Mouse (Mus musculus) retina, adult 2 months (tissue): ENCODE measurements around the gene Hid1.
A peak's percentile ranks its signal among the peaks of the same experiment; 100 is the strongest.
"Not testable (repeated sequence)": the region's sequence is repeated elsewhere in the genome, so short reads cannot be mapped to it uniquely, and the experiment has no call there.

ENCODE experiments used
- DNase-seq: peaks from one replicate; pipeline ENCODE4 v3.0.0-alpha.2; 2012; ENCODE audit warnings: low read depth, low spot score

Hid1 gene

DNA sequence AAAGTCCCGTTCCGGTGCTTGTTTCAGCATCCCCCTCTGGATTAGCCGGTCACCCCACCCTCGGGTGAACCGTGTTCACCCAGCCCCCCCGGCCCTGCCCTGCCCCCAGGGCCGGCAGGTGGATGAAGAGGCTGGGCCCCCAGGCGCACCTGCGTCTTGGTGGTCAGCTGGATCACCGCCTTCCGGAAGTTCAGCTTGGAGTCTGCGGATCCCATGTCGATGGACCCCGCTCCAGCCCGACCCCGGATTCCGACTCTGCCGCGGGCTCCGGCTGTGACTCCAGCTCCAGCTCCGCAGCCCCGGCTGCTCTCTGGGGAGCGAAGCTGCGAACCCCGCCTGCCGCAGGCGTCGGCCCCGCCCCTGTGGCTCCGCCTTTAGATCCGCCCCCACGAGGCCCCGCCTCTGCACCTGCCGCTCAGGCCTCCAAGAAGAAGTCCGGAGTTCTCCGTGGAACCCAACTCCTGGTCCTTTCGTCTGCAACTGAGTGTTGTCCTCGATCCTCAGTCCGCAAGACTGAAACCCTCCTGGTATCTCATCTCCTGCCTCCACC is at the start of gene Hid1:
TSS of gene Hid1 (minus strand) at position 362 of the 550 bp plus-strand sequence.
- peak; percentile 54 for DNase-seq

DNA sequence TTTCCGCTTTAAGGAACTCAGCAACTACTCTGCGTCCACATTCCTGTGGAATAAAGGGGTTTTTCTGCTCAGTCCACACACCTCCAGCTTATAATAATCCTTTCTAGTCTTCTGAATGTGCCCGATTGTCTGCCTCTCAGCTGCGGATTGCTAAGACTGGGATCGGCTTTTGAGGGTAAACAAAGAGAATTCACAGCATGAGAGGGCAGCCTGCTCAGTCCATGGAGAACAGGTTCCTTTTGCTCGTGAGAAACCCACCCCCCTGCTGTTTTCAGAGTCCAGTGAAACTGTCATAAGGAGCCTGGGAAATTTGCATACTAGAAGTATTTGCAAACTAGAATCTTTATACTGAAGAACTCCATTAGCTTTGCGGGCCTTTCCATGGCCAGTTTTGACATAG is 42.0 kb upstream of the Hid1 start:
- no peak for DNase-seq

DNA sequence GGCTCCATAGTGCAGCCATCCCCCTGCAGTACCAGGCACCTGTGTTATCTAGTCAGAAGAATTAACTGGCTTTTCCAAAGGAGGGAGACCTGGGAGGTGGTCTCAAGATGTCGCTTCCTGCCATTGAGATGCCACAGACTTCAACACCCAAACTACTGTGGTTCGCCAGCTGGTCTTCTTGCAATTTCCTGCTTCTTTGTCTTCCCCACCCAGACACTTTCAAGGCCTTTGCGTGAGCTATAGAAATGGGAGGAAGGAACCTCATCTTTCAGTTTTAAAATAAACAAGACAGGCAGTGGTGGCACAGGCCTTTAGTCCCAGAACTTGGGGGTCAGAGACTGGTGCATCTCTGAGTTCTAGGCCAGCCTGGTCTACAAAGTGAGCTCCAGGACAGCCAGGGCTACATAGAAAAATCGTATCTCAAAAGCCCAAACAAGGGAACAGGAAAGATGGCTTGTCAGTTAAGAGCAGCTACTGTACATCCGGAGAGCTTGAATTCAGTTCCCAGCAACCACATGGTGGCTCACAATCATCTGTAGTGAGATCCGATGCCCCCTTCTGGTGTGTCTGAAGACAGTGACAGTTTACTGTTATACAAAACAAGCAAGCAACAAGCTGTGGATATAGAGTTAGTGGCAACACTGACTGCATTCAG is 40.8 kb upstream of the Hid1 start:
- no peak for DNase-seq

DNA sequence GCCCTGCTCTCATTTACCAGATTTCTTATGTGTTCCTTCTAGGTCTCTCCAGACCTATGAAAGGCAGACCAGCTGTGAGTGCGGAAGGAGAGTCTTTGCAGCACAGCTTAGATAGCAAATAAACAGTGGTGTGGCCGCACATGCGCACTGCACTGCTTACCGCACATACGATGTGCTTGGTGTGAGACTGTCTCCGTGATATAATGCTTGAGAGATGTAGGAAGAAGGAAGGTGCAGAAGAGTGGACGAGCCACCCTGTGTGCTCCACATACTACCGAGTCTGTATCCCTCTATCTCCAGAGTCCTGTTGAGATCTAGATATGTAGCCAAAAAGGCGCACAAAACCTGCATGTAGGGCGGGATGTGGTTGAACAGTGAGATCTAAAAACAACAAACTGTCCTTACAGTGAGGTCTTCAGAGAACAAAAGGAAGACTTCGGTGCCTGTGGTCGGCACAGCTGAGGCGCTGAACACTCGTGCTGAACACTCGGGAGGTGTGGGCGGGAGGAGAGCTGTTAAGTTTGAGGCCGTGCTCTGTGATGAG is 39.4 kb upstream of the Hid1 start:
- DNase-seq: no peak

DNA sequence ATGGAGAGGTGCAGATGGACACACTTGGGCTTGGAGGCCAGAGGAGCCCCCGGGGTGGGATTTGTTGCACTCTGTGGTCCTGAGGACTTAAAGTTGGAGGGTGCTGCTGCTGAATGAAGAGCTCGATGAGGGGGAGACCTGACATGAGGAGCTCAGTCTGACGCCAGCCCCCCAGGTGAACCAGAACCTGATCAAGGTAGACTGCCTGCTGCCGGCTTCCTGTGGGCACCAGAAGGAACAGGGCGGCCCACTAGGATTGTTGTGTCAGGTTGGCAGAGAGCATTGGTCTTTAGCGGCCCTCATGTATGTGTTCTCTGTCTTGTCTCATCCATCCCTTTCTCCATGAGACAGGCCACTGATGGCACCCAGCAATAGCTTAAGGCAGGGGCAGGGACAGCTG is 38.2 kb upstream of the Hid1 start:
- DNase-seq: no peak

DNA sequence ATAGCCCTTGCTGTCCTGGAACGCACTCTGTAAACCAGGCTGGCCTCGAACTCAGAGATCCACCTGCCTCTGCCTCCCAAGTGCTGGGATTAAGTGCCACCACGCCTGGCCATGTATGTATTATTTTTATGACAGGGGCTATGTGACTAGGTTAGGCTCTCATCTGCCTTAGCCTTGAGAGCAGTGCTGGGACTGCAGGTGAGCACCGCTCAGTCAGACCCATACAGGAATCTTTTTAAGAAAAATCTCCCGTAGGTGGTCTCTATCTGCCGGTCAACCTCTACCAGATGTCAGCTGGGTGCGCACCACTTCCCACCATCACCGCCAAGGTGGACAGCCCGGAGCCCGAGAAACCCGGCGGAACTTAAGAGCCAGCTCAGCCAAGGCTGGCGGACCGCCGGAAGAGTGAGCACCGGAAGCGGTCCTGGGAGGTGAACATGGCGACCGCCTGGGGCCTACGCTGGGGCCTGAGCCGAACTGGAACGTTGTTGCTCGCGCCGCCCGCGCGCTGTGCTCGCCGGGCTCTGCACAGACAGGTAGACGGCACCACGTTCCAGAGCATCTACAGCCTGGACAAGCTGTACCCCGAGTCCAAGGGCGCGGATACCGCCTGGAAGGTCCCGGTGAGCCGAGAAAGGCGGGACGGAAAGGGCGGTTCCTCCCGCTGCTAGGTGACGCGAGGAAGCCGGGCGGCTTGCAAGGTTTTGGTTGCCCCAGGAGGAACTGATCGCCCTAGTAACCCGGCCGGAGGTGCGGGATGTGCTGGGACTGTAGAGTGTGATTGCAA is 36.0 kb upstream of the Hid1 start, which contains the start of gene Mrpl58:
TSS of gene Mrpl58 (plus strand) at position 415 of the 787 bp plus-strand sequence.
- peak; percentile 75 for DNase-seq

DNA sequence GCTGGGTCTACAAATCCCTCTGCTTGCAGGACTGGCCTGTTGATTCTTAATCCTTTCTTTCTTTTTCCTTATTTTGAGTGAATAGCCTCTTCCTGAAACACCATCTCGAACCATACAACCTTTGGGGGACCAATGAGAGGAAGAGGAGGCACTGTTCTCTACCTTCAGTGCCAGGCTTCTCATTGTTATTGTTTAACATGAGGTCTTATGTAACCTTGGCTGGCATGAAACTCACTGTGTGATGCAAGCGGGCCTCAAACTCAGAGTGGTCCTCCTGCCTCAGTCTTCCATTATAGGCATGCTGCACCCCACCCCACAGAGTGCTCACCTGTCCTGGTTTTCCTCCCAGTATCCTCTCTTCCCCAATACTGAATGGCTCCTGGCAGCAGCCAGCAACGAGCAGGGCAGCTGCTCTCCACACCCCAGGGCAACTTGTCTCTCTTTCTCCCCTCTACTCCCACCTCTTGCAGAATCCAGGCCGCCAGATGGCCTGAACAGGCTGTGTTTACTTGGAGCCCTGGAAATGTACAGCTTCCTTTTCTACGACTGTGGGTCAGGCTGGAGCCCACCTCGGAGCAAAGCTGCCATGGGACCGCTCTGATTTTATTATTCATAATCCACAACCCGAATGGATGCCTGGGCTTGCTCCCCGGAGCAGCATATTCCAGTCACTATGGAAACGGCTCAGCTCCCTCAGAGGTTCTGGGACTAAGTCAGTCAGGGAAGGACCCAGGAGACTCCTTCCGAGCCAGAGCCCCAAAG is 33.3 kb upstream of the Hid1 start:
- no peak for DNase-seq

DNA sequence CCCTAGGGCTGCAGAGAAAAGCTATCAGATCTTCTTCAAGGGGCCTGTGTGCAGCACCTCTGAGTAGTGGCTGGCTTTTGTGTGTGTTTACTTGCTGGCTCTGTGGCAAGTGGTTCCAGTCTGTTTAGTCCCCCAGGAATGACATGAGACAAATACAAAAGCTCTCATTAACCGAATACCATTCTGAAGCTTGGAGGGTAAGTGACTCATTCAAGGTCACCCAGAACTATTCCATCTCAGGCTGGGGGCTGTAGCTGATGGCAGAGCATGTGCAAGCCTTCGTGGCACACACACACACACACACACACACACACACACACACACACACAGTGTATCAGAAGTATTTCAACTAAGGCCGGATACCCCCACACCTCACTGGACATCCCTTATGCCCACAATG is 32.6 kb upstream of the Hid1 start:
- DNase-seq: no peak

DNA sequence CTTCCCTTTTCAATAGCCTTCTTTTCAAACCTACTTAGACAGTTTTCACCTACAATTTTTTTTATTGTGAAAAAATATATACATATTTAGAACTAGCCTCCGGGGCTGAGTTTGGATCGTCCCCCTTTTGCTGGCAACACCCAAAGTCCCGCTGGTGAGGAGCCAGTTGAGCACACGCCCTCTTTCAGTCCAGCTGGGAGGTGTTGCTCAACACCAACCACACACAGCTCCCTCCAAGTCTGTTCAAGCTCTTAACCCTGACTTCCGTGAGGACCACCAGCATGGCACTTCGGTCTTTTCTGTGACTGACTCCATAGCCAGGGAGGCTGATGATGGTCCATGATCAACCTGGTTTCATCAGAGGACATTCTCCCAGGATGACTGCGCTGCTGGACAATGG is 30.5 kb upstream of the Hid1 start:
- no peak for DNase-seq

DNA sequence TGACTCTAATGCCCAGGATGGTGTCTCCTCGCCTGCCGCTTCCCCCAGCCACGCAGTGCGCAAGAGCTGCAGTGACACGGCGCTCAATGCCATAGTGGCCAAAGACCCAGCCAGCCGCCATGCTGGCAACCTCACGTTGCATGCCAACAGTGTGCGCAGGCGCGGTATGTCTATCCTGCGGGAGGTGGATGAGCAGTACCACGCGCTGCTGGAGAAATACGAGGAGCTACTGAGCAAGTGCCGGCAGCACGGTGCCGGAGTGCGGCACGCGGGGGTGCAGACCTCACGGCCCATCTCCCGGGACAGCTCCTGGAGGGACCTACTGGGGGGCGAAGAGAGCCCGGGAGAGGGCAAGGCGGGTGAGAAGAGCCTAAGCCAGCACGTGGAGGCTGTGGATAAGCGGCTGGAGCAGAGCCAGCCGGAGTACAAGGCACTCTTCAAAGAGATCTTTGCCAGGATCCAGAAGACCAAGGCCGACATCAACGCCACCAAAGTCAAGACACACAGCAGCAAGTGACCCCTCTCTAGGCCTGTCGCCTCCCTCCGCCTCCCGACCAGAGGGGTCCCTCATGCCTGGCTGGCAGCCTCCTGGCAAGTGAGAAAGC is 26.3 kb upstream of the Hid1 start:
- no peak for DNase-seq

DNA sequence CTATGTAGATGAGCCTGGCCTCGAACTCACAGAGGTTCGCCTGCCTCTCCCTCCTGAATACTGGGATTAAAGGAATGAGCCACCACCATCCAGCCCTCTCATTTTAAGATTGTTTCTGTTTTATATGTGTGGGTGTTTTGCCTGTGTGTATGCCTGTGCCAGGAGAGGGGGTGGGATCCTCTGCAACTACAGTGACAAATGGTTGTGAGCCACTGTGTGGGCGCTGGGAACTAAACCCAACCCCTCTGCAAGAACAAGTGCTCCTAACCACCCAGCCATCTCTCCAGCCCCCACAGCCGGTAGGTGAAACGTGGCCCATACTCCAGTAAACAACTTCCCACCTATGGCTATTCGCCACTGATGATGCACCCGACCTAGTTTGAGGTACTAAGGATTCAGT is 23.8 kb upstream of the Hid1 start:
- no peak for DNase-seq

DNA sequence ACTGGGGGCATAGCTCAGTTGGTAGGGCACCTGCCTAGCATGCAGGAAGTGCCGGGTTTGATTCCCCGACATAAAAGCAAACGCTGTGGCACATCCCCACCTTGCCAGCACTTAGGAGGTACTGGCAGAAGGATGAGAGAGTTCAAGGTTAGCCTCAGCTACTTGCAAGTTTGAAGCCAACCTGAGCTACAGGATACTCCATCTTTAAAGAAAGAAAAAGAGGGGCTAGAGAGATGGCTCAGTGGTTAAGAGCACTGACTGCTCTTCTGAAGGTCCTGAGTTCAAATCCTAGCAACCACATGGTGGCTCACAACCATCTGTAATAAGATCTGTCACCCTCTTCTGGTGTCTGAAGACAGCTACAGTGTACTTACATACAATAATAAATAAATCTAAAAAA is 19.3 kb upstream of the Hid1 start:
- not testable (repeated sequence) for DNase-seq

DNA sequence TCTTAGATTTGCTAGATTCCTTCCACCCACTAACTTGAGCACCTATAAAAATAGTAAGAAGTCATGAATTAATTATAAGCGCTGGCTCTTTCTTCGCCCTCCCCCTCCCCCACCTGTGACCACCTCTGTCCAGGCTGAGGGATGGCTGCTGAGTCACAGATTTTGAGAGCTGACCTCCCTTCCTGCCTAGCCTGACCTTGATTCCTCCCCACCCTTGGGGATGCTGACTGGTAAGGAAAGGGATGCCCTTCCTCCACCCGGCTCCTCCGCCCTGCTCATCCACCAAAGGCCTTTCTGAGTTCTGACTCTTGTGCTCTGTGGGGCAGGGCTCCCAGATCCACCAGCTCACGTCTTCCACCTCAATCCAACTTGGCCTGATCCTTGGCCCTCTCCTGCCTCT is 17.0 kb upstream of the Hid1 start:
- DNase-seq: no peak

DNA sequence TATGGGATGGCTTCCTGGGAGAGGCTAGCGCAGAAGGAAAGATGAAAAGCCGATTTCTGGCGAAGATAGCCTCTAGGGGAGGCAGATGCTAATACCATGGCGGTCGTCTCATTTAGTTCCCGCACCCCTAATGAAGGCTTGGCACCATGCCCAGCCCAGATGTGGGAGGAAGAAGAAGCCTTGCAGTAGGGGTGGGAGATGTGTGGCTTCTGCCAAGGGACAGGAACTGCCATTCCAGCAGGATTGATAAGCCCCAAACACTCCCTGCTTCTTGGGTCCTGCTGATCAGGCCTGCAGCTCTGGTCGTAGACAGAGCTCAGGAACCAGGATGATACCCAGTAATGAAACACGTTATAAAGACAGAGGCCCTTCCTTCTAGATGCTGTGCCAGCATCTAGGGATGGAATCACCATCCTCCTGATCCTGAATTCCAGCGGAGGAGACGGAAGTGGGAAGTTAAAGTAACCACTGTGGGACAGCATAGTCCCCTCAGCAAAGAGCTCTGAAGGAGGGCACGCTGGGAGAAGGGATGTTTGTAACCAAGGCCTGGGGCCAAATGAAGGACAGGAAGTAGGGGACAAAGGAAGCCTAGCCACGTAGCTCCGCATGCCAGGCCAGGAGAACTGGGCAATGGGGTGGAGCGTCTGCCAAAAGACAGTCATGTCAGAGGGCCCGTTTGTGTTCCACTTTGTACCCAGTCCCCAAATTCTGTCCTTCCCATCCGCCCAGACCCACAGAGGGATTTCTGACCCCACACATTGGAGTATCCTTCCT is 16.3 kb upstream of the Hid1 start:
- no peak for DNase-seq

DNA sequence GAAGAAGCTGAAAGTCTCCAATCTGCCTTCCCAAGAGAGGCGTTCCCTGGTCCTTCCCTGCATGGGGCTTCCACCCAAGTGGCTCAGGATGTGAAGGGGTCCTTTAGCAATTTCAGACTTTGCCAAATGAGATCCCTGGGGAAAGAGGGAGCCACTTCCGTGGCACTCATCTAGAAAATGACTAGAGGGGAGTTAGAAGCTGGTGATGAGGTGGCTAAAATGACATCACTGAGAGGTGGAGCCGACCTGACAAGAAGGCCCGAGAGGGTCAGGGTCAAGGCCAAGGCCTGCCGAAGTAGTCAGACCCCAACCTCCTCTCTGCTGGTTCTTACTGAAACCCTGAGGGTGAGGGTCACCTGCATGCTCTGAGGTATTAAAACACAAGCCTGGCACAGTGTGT is 15.3 kb upstream of the Hid1 start:
- no peak for DNase-seq

DNA sequence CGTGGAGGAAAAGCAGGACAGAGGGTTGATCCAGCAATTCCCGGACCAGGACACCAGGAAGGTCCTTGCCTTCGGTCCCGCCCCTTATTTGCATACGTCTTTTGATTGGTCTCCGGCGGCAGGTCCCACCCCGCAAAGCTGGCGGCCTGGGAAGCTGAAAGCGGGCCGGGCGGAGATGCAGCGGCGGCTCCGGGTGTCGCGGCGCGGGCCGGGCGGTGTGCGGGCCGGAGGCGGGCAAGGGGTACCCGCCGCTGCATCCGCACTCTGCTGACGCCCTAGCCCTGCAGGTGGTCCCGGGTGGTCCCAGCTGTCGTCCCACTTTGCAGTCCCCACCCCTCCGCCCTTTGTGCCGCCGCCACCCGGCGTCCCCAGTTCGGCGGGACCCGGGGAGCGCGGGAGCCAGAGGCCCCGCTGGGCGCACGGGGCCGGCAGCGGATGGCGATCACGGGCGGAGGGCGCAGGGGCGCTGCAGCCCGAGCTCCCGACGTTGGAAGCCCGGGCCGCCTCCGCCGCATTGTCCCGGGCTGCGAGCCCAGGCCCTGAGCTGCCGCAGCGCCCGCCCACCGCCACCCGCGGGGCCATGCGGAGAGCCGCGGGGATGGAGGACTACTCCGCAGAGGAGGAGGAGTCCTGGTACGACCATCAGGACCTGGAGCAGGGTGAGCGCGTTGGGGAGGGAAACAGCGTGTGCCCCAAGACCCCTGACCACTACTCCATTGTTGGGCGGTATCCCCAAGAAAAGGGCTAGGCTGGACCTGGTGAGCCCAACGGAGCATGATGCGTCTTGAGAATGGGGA is 14.4 kb upstream of the Hid1 start, which contains the start of gene Cdr2l:
TSS of gene Cdr2l (plus strand) at position 174 of the 797 bp plus-strand sequence.
- DNase-seq: peak; percentile 71

DNA sequence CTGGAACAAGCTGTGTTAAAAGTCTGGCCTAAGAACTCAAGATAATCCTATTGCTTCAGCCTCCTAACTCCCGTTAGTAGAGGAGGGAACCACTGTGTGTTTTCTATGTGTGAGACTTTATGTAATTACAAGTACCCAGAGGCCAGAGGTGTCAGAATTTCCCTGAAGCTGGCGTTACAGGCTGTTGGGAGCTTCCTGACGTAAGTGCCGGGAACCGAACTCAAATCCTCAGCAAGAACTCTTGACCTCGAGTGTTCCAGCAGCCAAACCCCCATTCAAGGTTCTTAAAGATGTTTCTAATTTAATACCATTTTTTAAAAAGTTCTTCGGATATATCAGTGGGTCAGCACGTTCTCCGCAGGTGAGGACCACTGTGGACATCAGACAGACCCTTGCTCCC is 13.7 kb upstream of the Hid1 start:
- DNase-seq: no peak

DNA sequence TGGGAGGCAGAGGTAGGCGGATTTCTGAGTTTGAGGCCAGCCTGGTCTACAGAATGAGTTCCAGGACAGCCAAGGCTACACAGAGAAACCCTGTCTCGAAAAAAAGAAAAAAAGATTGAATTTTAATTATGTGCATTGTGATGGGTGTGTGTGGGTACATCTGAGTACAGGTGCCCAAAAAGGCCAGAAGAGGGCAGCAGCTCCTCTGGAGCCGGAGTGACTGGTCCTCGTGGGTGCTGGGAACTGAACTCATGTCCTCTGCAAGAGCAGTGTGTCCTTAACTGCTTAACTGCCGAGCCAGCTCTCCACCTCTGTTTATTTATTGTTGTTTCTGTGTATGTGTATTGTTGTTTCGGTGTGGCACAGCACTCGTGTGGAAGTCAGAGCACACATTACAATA is 10.3 kb upstream of the Hid1 start:
- DNase-seq: no peak

DNA sequence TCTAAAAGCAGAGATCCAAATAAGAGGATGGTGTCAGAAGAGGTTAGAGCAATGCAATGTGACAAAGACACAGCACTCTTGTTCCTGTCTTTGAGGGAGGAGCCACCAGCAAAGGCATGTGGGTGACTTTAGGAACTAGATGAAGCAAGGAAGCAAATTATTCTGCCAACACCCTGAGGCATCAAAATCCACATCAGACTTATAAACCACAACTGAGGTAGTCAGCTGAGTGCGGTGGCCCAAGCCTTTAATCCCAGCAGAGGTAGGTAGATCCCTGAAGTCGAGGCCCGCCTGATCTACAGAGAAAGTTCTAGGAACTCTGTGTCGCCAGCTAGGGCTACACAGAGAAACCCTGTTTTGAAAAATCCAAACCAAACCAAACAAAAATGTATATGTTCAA is 9.7 kb upstream of the Hid1 start:
- no peak for DNase-seq

DNA sequence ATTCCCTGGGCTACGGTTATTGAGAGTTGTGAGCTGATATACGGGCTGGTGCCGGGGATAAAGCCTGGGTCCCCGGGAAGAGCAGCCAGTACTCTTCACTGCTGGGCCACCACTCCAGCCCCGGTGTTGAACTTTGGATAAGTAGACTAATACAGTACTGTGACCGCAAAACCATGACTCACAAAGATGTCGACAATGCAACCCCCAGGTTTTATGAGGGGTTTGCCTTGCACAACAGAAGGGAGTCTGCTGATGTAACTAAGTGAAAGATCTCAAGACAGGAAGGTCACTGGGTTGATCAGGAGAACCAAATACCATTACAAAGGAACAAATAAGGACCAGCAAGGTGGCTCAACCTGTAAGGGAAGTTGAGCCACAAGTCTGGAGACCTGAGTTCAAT is 9.2 kb upstream of the Hid1 start:
- DNase-seq: no peak
